Mouse (Mus musculus) thymus, postnatal 36 days (tissue): ENCODE data around the gene Samd4b.

Source experiments
- DNase-seq, 2 experiments: peaks; one replicate each; pipeline ENCODE4 v3.0.0; 2022; ENCODE audit warnings: mixed read lengths in 2 of 2

The Samd4b gene

DNA sequence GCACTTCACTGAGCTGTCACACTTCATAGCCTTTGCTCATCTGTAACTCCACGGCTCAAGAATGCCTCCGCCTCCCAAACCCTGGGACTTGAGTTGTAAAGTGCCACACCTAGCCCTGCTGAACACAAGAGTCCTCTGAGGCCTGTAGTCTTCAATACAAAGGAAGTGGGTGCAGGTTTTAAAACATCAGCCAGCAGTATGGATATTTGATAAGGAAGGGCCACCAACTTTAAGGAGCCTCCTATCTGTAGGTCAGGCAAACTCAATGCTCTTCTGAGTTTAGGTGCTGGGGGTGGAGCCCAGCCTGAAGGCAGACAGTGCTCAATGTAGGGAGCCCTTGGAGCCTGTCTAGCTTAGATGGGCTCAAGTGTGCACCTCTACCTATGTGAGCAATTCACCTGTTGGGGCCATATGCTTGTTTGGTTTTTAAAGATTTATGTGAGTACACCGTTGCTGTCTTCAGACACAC is 243.8 kb downstream of the Samd4b start:
- no peak for DNase-seq

DNA sequence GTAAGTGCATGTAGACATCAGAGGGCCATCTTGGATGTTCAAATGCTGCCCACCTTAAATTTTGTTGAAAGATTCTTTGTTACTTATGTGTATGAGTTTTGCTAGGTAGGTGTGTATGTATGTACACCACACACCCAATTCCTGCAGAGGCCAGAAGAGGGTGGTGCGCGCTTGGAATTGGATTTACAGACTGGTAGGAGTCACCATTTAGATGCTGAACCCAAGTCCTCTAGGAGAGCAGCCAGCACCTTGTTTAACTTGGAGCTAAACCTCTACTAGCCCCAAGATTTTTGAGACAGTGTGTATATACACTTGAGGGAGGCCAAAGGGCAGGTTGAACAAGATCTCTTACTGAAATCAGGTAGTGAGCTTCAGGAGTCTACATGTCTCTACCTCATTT is 244.7 kb downstream of the Samd4b start:
- DNase-seq = no peak

DNA sequence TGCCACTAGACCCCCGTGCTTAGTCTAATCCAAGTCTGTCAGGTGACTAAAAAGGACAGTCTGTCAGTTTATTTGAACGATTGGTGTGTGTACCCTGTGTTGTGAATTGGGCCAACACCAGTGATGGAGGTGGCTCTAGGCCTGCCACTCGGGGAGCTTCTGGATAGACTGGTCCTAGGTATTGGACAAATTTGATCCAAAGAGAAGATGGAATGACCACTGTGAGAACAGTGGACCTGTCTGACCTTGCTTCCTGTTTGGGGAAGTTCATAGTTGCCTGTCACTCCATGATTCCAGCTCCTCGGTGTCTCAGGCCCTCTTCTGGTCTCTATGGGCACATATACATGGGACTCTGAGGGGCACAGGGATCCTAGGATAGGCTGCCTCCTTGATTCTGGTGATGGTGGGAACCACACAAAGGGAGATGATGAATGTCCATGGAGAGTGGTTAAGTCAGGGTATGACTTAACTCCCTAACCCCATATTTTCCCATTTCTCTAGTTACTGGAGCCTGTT is 246.2 kb downstream of the Samd4b start:
- no peak for DNase-seq

DNA sequence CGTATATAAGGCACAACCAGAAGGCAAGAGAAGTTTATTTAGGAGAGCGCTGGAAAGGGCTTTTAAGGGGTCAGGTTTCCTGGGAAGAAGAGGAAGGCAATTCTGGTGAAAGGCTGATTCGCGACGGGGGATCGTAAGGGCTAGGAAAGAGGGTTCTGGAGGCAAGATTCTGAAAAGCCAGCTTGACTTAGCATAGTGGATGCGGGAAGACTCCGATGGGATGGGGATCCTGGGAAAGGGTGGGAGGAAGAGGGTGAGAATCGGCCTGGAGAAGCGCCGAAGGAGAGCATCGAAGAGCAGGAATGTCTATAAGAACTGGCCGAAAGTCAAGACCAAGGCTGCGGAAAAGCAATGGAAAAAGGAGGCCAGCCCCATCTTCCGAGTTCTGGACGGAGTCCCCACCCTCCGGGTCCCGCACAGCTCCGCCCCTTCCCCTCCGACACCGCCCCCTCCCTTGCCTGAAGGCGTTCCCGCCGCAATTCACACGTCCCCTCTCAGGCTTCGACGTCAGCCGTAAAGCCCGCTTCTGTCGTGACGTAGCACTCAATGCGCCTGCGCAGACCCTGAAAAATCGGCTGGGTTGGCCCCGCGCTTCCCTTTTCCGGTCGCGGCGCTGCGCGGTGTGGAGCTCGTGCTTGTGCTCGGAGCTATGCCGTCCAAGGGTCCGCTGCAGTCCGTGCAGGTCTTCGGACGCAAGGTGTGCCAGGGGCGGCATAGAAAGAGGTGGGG is 247.6 kb downstream of the Samd4b start, which contains the start of gene Rps16:
Rps16 (plus strand) TSS at position 498 of the 729 bp plus-strand sequence.
- DNase-seq = peak; percentile 99
